Mouse (Mus musculus) CD4-positive, CD25-positive, alpha-beta regulatory T cell, adult 4 months (primary cell): ENCODE measurements at regions not wholly inside any gene's neighbourhood (a gene's known extent, or its start where the extent isn't known, plus 50 kb on each side); places are given as distances from the start of the nearest gene placed in this dataset.

Source experiments
- ATAC-seq: one replicate; pipeline ENCODE4 v1.8.0; 2017

- no peak for ATAC-seq
Measured at GRCm38 (mm10) chr13:43724161-43724560, 60.4 kb upstream of the Cd83 start.

GRCm38 (mm10) chr13:43725698-43726097 is 58.9 kb upstream of the Cd83 start:
- ATAC-seq = peak; percentile 47

GRCm38 (mm10) chr13:43726895-43727341 is 57.7 kb upstream of the Cd83 start:
- no peak for ATAC-seq

- ATAC-seq = no peak
Measured at GRCm38 (mm10) chr13:43729617-43730016, 55.0 kb upstream of the Cd83 start.

- no peak for ATAC-seq
Measured at GRCm38 (mm10) chr13:43733061-43733460, 51.5 kb upstream of the Cd83 start.

- ATAC-seq = no peak
Measured at GRCm38 (mm10) chr13:43734641-43735040, 49.9 kb upstream of the Cd83 start.
